Mouse (Mus musculus) thymus, postnatal 4 days (tissue): Measurements from ENCODE around the gene Hist1h2ag.

ENCODE experiments used
- DNase-seq: peaks from one replicate; pipeline ENCODE4 v3.0.0; 2021

The Hist1h2ag gene

GRCm38 (mm10) chr13:22036149-22036956, 6.4 kb downstream of the Hist1h2ag start:
- DNase-seq, result peak; percentile 50

GRCm38 (mm10) chr13:22035267-22036148, 7.2 kb downstream of the Hist1h2ag start, which contains the start of the genes Hist1h2ah and Hist1h2bk:
TSS of gene Hist1h2ah (minus strand) at chr13:22035568.
TSS of gene Hist1h2bk (plus strand) at chr13:22035870.
- peak; percentile 80 for DNase-seq

GRCm38 (mm10) chr13:22034443-22035266, 8.1 kb downstream of the Hist1h2ag start:
- DNase-seq, result no peak

- no peak for DNase-seq
Measured at GRCm38 (mm10) chr13:22033741-22034442, 8.9 kb downstream of the Hist1h2ag start.

GRCm38 (mm10) chr13:22030493-22030892, 12.3 kb downstream of the Hist1h2ag start:
- DNase-seq, result no peak

- DNase-seq, result peak; percentile 28
Measured at GRCm38 (mm10) chr13:22029928-22030327, 12.8 kb downstream of the Hist1h2ag start.

GRCm38 (mm10) chr13:22028673-22029460, 13.9 kb downstream of the Hist1h2ag start:
- DNase-seq, result peak; percentile 92

GRCm38 (mm10) chr13:22026058-22027031, 16.4 kb downstream of the Hist1h2ag start:
- peak; percentile 92 for DNase-seq

- DNase-seq, result peak; percentile 80
Measured at GRCm38 (mm10) chr13:22022241-22022640, 20.5 kb downstream of the Hist1h2ag start.

GRCm38 (mm10) chr13:22021581-22021980, 21.2 kb downstream of the Hist1h2ag start:
- peak; percentile 41 for DNase-seq

GRCm38 (mm10) chr13:22020901-22021339, 21.8 kb downstream of the Hist1h2ag start:
- DNase-seq, result peak; percentile 64

- DNase-seq, result peak; percentile 67
Measured at GRCm38 (mm10) chr13:22019934-22020835, 22.6 kb downstream of the Hist1h2ag start.

- DNase-seq, result peak; percentile 88
Measured at GRCm38 (mm10) chr13:22015479-22016450, 27.0 kb downstream of the Hist1h2ag start.

- DNase-seq, result no peak
Measured at GRCm38 (mm10) chr13:22014411-22014845, 28.3 kb downstream of the Hist1h2ag start.

GRCm38 (mm10) chr13:22013716-22014115, 29.0 kb downstream of the Hist1h2ag start:
- no peak for DNase-seq

- DNase-seq, result no peak
Measured at GRCm38 (mm10) chr13:22009642-22010041, 33.1 kb downstream of the Hist1h2ag start, which contains the start of gene Prss16. TSS of gene Prss16 (minus strand) at chr13:22009742.

GRCm38 (mm10) chr13:22008707-22009106, 34.0 kb downstream of the Hist1h2ag start:
- DNase-seq, result no peak
